Mouse (Mus musculus) retina, embryonic 14.5 days (tissue): ENCODE results near the gene Kcnj14.

Experiments
- DNase-seq: peaks from one replicate; pipeline ENCODE4 v3.0.0-alpha.2; 2015; ENCODE audit warnings: low spot score

The Kcnj14 gene

GRCm38 (mm10) chr7:45766764-45767163 lies 57.8 kb downstream of the Kcnj14 start:
- DNase-seq = no peak
